Mouse (Mus musculus) bone marrow macrophage, adult 2 months (primary cell): ENCODE measurements around the gene Gm48552.

ENCODE experiments used
- CTCF ChIP-seq: IDR thresholded peaks from 2 replicates; pipeline ENCODE4 v1.5.1; 2012; ENCODE audit warnings: low read depth, mild to moderate bottlenecking, low read length, moderate library complexity
- POLR2A ChIP-seq: IDR thresholded peaks from 2 replicates; pipeline ENCODE4 v1.6.1; 2012; ENCODE audit warnings: mild to moderate bottlenecking, low read depth, low read length, borderline replicate concordance

- no peak for TF ChIP-seq CTCF
- no peak for TF ChIP-seq POLR2A
Observed at GRCm38 (mm10) chr10:81346453-81347067, 42.2 kb upstream of the Gm48552 start.
